Mouse (Mus musculus): ENCODE results near the gene Crybb1. TPM values are rescaled to one million over a fixed set of nuclear protein-coding genes. Genes with fewer than 3 reads are reported as not detected.

Gene Crybb1
- polyA plus RNA-seq, 1 experiment, result 1.9 TPM

DNA sequence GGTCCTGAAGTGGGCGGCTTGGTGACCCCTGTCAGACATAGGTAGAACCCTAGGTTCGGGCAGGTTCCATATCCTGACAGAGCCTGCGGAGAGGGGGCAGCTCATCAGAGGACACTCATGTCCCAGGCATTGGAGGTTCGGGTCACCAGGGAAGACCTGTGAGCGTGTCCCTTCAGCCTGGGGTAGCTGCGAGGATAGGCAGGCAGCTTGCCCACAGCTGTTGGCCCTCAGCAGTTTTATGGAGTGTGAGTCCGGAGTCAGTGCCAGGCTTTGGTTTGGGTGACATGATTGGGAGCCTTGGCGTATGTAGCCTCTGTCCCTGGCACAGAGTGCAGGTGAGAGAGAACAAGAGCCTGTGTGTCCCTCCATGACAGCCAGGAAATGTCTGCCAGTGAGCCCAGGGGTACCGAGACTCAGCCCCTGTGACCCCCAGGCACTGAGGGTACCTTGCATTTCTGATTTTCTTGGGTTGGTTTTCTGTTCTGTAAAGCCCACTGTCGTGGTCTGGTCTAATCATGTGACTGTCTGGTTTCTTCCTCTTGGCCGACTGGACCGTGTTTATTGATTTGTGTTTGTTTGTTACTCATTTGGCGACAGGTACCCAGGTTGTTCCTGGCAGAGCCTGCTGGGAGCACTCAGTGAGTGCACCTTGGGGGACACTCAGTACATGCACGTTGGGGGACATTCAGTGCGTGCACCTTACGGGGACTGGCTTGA is 34.4 kb downstream of the Crybb1 start:
- TF ChIP-seq CTCF (IDR thresholded peaks at IDR 0.05; ENCODE audit: borderline replicate concordance, insufficient read depth, low read depth, low read length) (no peak), POLR2A (IDR thresholded peaks at IDR 0.05; ENCODE audit: borderline replicate concordance, insufficient read depth, low read length) (no peak)
- Histone ChIP-seq H3K4me1 (ENCODE audit: control insufficient read depth, insufficient read depth, low read length) (peaks cover 19% of the 10 kb centered on the region), H3K4me3 (replicated peaks; ENCODE audit: insufficient read depth, low read depth, low read length) (no peak overlapping the region), H3K27me3 (ENCODE audit: control insufficient read depth, insufficient read depth, low read length) (no peaks in the 10 kb centered on the region), H3K27ac (ENCODE audit: insufficient read depth, low read length) (no peak overlapping the region)
- WGBS, result 58% methylated on average over 16 of the region's 16 CpGs
- peak; percentile 54 to 66 for DNase-seq

DNA sequence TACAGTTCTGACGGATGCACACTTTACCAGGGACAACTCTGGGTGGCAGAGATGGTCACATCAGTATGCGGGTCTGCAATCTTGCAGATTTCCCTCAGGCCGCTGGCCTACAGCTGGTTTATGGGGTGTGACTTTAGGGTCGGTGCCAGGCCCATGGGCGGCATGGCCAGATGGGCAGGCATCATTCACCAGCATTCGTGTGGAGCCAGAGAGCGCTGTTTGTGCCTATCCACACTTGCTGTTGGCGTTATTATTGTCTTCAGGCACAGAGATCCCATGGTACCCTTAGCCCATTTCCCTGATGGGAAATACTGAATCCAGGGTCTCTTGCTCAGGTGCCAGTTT is 34.9 kb downstream of the Crybb1 start:
- Histone ChIP-seq H3K27ac (ENCODE audit: insufficient read depth, low read length) (no peak overlapping the region), H3K27me3 (ENCODE audit: control insufficient read depth, insufficient read depth, low read length) (no peaks in the 10 kb centered on the region), H3K4me1 (ENCODE audit: control insufficient read depth, insufficient read depth, low read length) (peaks cover 17% of the 10 kb centered on the region), H3K4me3 (replicated peaks; ENCODE audit: insufficient read depth, low read depth, low read length) (no peak overlapping the region)
- WGBS, result 61% methylated on average over 8 of the region's 8 CpGs
- TF ChIP-seq CTCF (IDR thresholded peaks at IDR 0.05; ENCODE audit: borderline replicate concordance, insufficient read depth, low read depth, low read length), result no peak
- TF ChIP-seq POLR2A (IDR thresholded peaks at IDR 0.05; ENCODE audit: borderline replicate concordance, insufficient read depth, low read length), result no peak
- no peak for DNase-seq

DNA sequence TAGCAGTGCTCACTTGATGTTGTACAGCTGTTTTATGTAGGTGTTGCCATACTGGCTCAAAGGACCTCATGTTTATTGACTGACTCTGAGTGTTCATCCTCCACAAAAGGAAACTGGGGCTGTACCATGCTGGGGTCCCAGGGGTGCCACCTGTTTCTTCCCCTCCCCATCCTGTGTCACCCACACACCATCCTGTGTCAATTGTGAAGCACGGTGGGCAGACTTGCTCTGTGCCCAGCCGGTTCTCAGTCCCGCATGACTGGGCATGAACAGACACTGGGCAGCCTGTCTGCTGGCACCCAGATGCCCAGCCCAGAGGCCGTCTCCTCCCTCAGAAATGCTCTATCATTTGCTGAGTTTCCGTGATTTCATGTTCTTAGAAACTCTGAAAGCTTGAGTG is 36.3 kb downstream of the Crybb1 start:
- no peak for TF ChIP-seq POLR2A (IDR thresholded peaks at IDR 0.05; ENCODE audit: borderline replicate concordance, insufficient read depth, low read length)
- TF ChIP-seq CTCF (IDR thresholded peaks at IDR 0.05; ENCODE audit: borderline replicate concordance, insufficient read depth, low read depth, low read length), result no peak
- Histone ChIP-seq H3K4me1 (ENCODE audit: control insufficient read depth, insufficient read depth, low read length) (peaks cover 13% of the 10 kb centered on the region), H3K27ac (ENCODE audit: insufficient read depth, low read length) (no peak overlapping the region), H3K4me3 (replicated peaks; ENCODE audit: insufficient read depth, low read depth, low read length) (no peak overlapping the region), H3K27me3 (ENCODE audit: control insufficient read depth, insufficient read depth, low read length) (no peaks in the 10 kb centered on the region)
- 44% methylated on average over 5 of the region's 5 CpGs for WGBS
- DNase-seq, result no peak

DNA sequence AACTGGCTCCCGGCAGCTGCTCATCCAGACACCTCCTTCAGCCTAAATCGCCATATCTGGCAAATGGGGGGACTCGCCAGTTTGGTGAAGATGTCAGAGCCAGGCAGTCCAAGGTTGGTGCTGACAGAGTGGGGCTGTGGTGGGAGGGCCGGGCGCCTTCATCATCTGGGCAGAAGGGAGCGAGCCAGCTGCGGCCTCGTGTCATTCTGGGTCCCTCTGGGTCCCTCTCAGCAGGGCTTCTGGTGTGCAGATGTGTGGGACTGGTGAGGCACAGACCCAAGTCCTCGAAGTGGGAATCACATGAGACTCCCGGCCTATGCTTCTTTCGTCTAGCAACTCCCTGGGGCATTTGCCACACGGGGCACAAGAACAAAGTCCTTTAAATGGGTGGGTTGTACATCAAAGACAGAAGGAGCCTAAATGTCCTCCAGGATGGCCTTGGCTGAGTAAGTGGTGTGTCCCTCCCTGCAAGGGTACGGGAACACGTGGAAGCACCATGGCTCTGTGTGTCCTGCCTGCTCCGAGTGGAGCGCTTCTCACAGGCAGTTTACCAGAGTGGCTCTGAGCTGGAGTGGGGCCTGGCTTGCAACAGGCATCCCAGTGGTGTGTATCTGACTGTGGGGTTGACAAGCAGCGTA is 36.8 kb downstream of the Crybb1 start:
- Histone ChIP-seq H3K27me3 (ENCODE audit: control insufficient read depth, insufficient read depth, low read length) (no peaks in the 10 kb centered on the region), H3K4me1 (ENCODE audit: control insufficient read depth, insufficient read depth, low read length) (peaks cover 17% of the 10 kb centered on the region), H3K27ac (ENCODE audit: insufficient read depth, low read length) (no peak overlapping the region), H3K4me3 (replicated peaks; ENCODE audit: insufficient read depth, low read depth, low read length) (no peak overlapping the region)
- no peak for TF ChIP-seq POLR2A (IDR thresholded peaks at IDR 0.05; ENCODE audit: borderline replicate concordance, insufficient read depth, low read length)
- TF ChIP-seq CTCF (IDR thresholded peaks at IDR 0.05; ENCODE audit: borderline replicate concordance, insufficient read depth, low read depth, low read length), result no peak
- 64% methylated on average over 17 of the region's 17 CpGs for WGBS
- DNase-seq, result no peak

DNA sequence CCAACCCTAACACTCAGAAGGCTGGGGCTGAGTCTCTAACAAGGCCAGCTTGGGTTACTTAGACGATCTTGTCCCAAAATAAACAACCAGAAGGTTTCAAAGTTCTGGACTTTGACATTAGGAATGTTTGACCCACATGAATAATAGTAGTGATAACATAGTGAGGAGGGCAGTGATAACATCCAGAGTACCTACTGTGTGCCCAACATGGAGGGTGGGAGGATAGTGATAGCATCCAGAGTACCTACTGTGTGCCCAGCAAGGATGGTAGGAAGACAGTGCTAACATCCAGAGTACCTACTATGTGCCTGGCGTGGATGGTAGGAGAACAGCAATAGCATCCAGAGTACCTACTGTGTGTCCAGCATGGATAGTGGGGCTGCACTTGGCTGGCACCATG is 38.2 kb downstream of the Crybb1 start:
- DNase-seq, result no peak
- Histone ChIP-seq H3K4me3 (replicated peaks; ENCODE audit: insufficient read depth, low read depth, low read length) (no peak overlapping the region), H3K27ac (ENCODE audit: insufficient read depth, low read length) (no peak overlapping the region), H3K4me1 (ENCODE audit: control insufficient read depth, insufficient read depth, low read length) (peaks cover 29% of the 10 kb centered on the region), H3K27me3 (ENCODE audit: control insufficient read depth, insufficient read depth, low read length) (no peaks in the 10 kb centered on the region)
- TF ChIP-seq CTCF (IDR thresholded peaks at IDR 0.05; ENCODE audit: borderline replicate concordance, insufficient read depth, low read depth, low read length) (no peak), POLR2A (IDR thresholded peaks at IDR 0.05; ENCODE audit: borderline replicate concordance, insufficient read depth, low read length) (no peak)
- WGBS, result 89% methylated on average over 2 of the region's 2 CpGs

DNA sequence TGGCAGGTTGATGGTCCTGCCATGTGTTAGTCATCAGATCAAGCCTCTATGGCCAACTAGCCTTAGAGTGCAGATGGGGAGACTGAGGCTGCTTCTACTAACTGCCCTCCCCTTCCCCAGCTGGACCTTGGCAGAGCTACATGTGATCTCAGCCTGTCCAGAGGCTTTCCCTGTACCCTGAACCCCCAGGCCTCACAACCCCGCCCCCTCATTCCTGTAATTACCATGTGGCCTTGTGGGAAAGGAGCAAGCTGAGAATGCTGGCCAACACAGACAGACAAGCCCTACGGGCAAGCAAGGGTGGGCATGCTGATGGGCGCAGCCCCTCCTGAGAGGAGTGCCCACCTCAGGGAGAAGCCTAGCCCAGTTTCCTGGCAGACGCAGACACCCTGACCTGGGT is 39.1 kb downstream of the Crybb1 start:
- TF ChIP-seq CTCF (IDR thresholded peaks at IDR 0.05; ENCODE audit: borderline replicate concordance, insufficient read depth, low read depth, low read length) (no peak), POLR2A (IDR thresholded peaks at IDR 0.05; ENCODE audit: borderline replicate concordance, insufficient read depth, low read length) (no peak)
- DNase-seq, result no peak
- Histone ChIP-seq H3K27me3 (ENCODE audit: control insufficient read depth, insufficient read depth, low read length) (no peaks in the 10 kb centered on the region), H3K4me1 (ENCODE audit: control insufficient read depth, insufficient read depth, low read length) (peaks cover 33% of the 10 kb centered on the region), H3K4me3 (replicated peaks; ENCODE audit: insufficient read depth, low read depth, low read length) (no peak overlapping the region), H3K27ac (ENCODE audit: insufficient read depth, low read length) (no peak overlapping the region)
- 70% methylated on average over 4 of the region's 4 CpGs for WGBS

DNA sequence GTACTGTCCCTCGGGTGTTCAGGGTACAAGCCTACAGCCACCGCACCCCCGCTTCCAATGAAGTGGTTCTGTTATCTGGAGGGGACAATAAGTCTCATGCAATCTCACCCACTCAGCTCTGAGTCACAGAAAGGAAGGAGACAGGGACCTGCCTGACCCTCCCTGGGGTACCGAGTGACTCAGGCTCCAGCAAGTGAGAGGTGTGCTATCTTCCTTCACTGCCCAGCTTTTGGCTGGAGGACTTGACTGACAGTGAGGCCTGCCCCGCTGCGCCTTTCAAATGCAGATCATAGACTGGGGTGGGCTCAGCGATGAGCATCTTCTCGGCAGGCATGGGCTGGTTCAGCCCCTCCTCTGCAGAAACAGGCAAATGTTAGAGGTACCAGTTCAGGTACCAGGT is 39.5 kb downstream of the Crybb1 start:
- Histone ChIP-seq H3K4me1 (ENCODE audit: control insufficient read depth, insufficient read depth, low read length) (peaks cover 28% of the 10 kb centered on the region), H3K4me3 (replicated peaks; ENCODE audit: insufficient read depth, low read depth, low read length) (no peak overlapping the region), H3K27me3 (ENCODE audit: control insufficient read depth, insufficient read depth, low read length) (no peaks in the 10 kb centered on the region), H3K27ac (ENCODE audit: insufficient read depth, low read length) (no peak overlapping the region)
- TF ChIP-seq CTCF (IDR thresholded peaks at IDR 0.05; ENCODE audit: borderline replicate concordance, insufficient read depth, low read depth, low read length) (no peak), POLR2A (IDR thresholded peaks at IDR 0.05; ENCODE audit: borderline replicate concordance, insufficient read depth, low read length) (no peak)
- no peak for DNase-seq
- WGBS, result 58% methylated on average over 8 of the region's 8 CpGs

DNA sequence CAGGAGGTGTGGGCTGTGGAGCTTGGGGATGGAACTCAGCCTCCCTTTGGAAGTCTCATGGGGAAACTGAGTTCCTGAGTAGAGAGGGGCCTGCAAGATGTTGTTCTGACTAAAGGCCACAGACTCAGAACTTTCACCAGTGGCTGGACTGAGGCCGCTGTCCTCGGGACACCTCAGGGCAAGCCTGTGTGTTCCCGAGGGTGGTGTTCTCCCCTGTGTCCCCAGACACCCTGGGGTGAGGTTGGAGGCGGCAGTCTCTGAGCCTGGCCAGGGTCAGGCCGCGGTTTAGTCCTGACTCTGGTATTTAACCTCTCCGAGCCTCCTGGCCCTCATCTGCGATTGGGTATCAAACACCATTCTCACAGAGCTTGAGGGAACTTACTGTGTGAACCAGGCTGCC is 39.9 kb downstream of the Crybb1 start:
- no peak for TF ChIP-seq POLR2A (IDR thresholded peaks at IDR 0.05; ENCODE audit: borderline replicate concordance, insufficient read depth, low read length)
- no peak for TF ChIP-seq CTCF (IDR thresholded peaks at IDR 0.05; ENCODE audit: borderline replicate concordance, insufficient read depth, low read depth, low read length)
- 67% methylated on average over 8 of the region's 8 CpGs for WGBS
- Histone ChIP-seq H3K27me3 (ENCODE audit: control insufficient read depth, insufficient read depth, low read length) (no peaks in the 10 kb centered on the region), H3K27ac (ENCODE audit: insufficient read depth, low read length) (no peak overlapping the region), H3K4me1 (ENCODE audit: control insufficient read depth, insufficient read depth, low read length) (peaks cover 25% of the 10 kb centered on the region), H3K4me3 (replicated peaks; ENCODE audit: insufficient read depth, low read depth, low read length) (no peak overlapping the region)
- DNase-seq, result no peak
